Mouse (Mus musculus) cerebellum, adult (tissue): ENCODE data around the gene Rbm47.

Source experiments
- ATAC-seq: cut with Nextera tagmentation; 2 replicates; pipeline ENCODE4 v1.9.2; 2017; ENCODE audit warnings: mild to moderate bottlenecking, moderate library complexity, mixed read lengths; ENCODE audit not compliant: insufficient number of reproducible peaks, low FRiP score, low TSS enrichment

The Rbm47 gene

DNA sequence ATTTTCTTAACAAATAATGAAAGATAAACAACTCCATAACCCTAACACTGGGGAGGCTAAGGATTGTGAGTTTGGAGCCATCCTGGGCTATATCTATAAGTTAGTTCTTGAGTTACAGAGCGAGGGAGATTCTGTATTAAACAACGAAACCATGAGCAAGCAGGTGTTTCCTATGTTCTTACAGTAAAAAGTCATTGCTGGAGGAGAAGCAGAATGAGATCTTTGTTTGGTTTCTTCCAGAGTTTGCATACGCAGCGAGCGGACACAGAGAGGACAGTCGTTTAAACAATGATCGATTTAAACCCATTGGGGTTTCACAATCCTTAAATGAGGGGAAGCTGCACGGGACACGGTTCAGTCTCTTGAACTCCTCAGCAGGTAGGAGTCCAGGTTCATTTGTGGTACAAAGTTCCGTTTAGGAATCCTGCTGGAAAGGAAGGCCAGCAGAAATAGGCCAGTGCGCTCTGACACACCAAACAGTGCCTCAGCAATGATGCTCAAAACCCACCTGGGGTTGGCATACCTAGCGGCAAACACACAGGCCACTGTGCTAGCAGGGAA lies 99.2 kb downstream of the Rbm47 start:
- ATAC-seq = no peak

GRCm38 (mm10) chr5:66071722-66072121 lies 101.2 kb downstream of the Rbm47 start:
- no peak for ATAC-seq

- no peak for ATAC-seq
Measured at GRCm38 (mm10) chr5:66070350-66070749, 102.6 kb downstream of the Rbm47 start.

DNA sequence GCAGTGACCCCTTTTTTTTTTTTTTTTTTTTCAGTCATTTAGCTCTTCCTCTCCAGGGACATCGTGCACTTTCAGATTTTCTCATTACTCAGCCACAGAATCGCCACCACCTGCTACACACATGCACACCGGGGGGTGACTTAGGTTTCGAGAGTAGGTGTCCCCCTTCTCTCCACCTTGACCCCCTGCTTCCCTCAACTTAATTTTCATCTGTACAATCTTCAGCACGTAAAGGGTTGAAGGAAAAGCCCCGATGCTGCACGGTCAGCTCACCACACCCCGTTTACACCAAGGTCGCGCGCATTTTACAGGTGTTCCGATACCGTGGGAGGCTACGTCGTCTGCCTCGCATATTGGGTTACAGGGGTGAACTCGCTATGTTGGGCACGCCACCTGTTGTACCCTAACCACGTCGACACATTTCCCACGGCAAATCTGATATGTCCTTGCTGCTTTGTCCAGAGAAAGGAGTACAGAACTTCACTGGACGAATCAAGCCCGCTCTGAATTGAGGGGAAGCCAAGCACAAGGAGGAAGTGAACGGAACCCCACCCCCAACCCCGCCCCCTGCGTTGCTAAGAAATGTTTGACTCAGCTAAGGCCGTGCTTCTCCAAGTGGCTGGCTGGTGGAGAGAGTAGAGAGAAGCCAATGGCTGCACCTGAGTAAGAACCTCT lies 103.3 kb downstream of the Rbm47 start:
- no peak for ATAC-seq

GRCm38 (mm10) chr5:66069133-66069469 lies 103.8 kb downstream of the Rbm47 start:
- ATAC-seq = no peak

GRCm38 (mm10) chr5:66068068-66068920 lies 104.6 kb downstream of the Rbm47 start:
- no peak for ATAC-seq

DNA sequence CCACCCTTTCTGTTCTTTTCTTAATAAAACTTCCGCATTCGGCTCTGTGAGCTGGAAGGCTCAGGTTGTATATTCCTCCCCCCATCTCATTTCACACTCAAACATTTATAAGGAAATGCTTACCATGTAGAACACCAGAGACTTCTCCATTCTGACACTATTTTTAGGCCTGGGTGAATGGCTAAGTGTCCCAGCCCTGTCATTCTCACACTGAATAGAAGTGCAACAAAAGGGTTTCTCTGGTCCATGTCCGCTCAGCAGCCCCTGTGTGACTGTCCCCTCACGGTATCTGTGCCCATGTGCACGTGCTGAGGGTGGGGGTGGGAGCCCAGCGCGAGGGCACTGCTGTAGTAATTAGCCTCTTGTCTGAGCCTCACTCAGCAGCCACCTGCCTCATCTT lies 105.7 kb downstream of the Rbm47 start:
- ATAC-seq = no peak

DNA sequence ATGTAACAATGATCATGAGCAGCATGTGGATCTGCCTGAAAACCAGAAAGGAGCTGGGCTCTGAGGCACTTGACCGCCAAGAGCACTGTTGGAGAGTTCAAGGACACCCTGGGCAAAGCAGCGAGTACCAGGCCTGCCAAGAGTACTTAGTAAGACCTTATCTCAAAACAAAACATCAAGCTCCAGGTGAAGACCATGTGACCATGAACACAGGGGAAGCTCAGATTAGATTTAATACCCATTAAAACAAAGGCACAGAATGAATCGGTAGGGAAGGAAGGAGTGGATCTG lies 110.0 kb downstream of the Rbm47 start:
- no peak for ATAC-seq

- ATAC-seq = no peak
Measured at GRCm38 (mm10) chr5:66062046-66062929, 110.6 kb downstream of the Rbm47 start.

DNA sequence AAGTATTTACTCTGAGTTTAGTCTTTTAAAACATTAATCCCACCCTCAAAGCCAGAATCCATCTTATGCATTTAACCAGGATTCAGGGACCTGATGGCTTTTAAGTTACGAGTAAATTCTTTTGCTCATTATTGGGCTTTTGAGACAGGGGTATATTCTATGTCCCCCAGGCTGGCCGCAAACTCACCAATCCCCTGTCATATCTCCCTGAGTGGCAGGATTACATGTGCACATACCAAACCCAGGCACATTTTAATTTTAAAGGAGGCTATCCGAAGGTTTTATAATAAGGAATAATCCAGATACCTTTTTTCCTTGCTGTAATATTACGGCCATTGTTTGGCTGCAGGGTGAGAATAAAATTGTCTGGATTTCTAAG lies 111.3 kb downstream of the Rbm47 start:
- no peak for ATAC-seq

DNA sequence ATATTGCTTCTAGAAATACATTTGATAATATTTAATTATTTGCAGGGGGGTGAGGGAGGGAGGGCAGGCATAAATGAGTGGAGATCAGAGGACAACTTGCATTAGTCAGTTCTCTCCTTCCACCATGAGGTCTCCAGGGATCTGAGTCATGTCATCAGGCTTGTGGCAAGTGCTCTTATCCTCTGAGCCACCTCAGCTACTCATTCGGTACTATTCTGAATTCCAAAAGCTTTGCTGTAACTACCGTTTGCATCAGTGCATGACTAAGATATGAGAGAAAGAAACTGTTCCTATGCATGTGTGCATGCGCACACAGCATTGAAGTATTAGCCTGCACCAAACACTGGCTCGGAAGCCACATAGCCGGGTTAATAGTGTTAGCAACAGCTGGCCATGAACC lies 114.1 kb downstream of the Rbm47 start:
- no peak for ATAC-seq

- ATAC-seq = no peak
Measured at GRCm38 (mm10) chr5:66056680-66057079, 116.2 kb downstream of the Rbm47 start.

DNA sequence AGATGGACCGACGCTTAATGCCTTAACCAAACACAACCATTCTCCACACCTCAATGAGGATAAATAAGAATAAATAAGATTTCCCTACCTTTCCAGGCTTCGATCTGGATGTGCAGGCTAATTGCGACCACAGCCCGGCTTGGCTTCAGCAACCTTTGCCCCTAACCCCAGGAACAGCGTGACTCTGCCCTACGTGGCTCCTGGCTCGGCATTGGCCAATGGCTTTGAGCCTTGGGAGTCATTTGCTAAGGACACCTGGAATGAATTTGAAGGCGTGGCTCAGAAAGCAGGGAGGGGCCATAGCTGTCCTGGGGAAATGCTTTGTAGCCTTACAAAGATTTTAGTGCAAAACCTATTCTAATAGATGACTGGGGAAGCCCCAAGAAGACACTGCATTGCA lies 118.5 kb downstream of the Rbm47 start:
- no peak for ATAC-seq

- ATAC-seq = no peak
Measured at GRCm38 (mm10) chr5:66052777-66053548, 120.0 kb downstream of the Rbm47 start.

DNA sequence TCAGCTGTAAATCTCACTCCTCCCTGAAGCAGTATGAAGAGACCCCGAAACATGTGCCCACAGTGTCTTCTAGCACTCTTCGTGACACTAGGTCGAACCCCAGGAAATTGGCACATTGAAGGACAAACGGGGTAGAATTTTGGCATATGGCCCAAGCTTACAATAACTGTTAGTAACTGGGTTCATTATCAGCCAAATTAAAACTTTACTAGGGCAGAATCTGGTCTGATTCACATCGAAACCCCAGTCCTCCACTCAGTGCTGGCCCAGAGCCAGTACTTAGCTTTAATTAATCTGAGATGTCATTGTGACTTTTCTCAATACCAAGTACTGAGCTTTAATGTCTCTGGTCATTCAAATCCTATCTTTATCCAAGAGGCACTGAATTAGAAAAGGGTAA lies 122.1 kb downstream of the Rbm47 start:
- no peak for ATAC-seq

GRCm38 (mm10) chr5:66046356-66046755 lies 126.6 kb downstream of the Rbm47 start:
- no peak for ATAC-seq

GRCm38 (mm10) chr5:66043897-66044296 lies 129.0 kb downstream of the Rbm47 start:
- ATAC-seq = no peak

- ATAC-seq = no peak
Measured at GRCm38 (mm10) chr5:66042651-66043340, 130.1 kb downstream of the Rbm47 start.

- no peak for ATAC-seq
Measured at GRCm38 (mm10) chr5:66040744-66041279, 132.1 kb downstream of the Rbm47 start.
